Mouse (Mus musculus): ENCODE measurements around the gene Galnt9. TPM values are rescaled to one million over a fixed set of nuclear protein-coding genes. Genes with fewer than 3 reads are reported as not detected.
A peak's percentile ranks its signal among the peaks of the same experiment; 100 is the strongest.

Gene Galnt9
- not detected for total RNA-seq (2022)

- no peak for DNase-seq (ENCODE audit: low spot score in 2 of 2)
These were observed at the start of gene Galnt9 for GRCm38 (mm10) chr5:110543951-110544690. Gene Galnt9, plus strand, starts transcription at chr5:110544355.

DNA sequence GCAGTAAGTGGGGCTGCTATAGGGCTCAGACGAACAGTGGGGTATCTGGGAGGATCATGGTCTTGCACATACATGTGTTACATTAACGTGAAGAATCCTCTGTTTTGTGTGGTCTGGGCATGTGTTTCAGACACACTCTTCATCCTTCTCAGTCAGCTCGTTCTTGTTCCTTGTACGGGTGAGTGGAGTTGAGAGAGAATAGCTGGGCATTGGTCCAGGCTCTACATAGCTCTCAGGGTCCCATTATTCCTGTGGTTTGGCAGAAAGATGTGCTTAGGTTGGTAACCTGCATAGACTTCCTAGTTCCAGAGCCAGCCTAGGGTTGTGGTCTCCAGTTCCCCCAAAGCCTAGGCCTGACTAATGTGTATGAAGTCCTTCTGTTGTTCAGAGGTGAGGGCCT, 49.8 kb upstream of the Galnt9 start:
- DNase-seq (ENCODE audit: low spot score in 2 of 2), result no peak

GRCm38 (mm10) chr5:110495051-110495450, 49.1 kb upstream of the Galnt9 start:
- no peak for DNase-seq (ENCODE audit: low spot score in 2 of 2)

GRCm38 (mm10) chr5:110497556-110497955, 46.6 kb upstream of the Galnt9 start:
- peak; percentile 10 to 13 for DNase-seq (ENCODE audit: low spot score in 2 of 2)

- DNase-seq (ENCODE audit: low spot score in 2 of 2), result no peak
These were observed 46.1 kb upstream of the Galnt9 start for GRCm38 (mm10) chr5:110498071-110498470.

DNA sequence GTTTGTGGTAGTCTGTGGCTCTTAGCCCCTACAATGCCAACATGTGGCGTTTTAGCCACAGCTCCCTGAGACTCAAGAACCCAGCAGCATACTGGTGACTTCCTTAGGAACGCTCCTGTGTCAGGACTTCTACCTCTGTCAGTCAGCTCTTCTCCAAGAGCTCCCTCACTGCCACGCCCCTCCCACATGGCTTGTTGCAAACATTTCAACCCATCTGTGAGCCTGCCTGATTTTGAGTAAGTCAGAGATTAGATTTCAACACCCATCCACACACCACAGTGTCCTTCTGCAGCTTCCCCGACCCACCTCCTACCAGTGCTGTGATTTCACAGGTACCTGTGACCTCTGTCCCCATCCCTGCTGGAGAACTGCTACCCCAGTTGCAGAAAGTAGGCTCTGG, 43.9 kb upstream of the Galnt9 start:
- DNase-seq (ENCODE audit: low spot score in 2 of 2), result no peak

DNA sequence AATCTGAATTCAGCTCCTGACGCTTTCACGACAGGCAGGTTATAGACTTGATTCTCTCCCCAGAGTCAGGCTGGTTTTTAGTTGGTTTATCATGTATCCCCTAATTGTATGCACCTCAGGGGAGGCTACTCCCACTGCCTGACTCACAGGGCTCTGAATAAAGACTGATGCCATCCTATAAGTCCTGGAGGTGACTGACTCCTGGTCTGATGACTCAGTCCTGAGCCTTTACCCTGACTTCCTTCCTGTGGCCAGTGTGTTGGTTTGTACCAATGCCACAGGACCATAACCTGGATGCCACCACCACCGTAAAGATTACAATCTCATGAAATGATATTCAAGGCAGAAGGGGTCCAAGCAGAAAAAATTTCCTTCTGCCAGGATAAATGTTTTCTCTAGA, 40.8 kb upstream of the Galnt9 start:
- DNase-seq (ENCODE audit: low spot score in 2 of 2), result no peak

DNA sequence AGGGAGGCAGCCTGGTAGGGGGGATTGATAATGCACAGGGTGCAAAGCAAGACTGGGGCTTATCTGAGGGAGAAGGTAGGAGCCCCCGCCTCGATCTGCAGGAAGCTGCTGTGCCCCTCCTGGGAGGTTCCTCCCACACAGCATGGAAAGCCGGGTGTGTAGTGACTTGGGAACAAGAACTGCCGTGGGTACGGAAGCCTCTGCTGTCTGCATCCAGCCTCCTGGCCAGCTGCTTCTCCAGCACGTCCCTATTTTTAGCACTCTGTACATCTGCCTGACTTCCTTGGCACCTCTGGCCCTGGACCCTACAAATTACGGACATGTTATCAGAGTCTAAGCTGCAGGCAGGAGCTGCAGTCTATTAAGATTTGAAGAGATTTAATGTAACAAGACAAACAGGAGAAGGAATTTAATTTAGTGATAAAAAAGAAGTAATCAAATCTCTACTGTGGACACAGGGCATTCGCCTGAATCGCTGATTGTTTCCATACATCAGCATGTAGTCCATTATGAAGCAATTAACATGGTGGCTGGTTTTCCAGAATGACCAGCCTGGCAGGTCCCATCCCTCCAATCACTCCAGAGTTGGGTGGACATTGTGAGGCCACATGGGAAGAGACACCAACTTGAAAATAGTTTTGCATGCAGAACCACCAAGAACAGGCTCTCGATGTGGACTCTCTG, 38.4 kb upstream of the Galnt9 start:
- no peak for DNase-seq (ENCODE audit: low spot score in 2 of 2)

DNA sequence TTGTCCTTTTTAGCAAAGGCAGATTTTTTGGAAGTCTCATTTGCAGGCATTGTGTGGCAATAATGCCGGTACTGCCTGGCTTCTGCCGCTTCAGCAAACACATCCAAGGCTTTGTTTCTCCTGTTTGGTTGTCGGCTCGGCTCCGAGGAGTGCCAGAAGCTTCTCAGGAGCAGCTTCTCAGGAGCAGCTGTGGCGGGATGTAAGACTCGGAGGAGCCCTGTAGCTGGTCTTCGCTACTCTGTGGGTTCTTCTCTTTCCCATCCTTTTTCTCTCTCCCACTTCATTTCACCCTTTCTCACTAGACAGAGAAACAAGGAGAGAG, 37.9 kb upstream of the Galnt9 start:
- DNase-seq (ENCODE audit: low spot score in 2 of 2), result no peak

DNA sequence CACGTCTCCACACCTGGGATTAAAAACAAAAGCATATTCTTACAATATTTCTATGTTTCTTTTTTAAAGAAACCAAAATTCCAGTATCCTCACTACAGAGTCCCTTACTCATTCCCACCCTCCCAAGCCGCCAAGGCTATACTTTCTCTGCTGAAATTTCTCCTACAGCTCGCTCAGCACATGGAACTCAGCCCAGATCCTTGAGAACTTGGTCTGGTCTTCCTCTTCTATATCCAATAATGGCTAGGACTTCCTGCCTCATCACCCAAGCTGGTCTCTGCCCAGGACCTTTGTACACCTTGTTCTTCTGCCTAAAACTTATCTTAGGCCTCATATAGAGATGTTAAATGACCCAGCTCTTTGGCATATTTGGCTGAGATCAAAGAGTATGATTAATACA, 37.3 kb upstream of the Galnt9 start:
- DNase-seq (ENCODE audit: low spot score in 2 of 2), result no peak

GRCm38 (mm10) chr5:110507943-110508342, 36.2 kb upstream of the Galnt9 start:
- no peak for DNase-seq (ENCODE audit: low spot score in 2 of 2)

- DNase-seq (ENCODE audit: low spot score in 2 of 2), result no peak
These were observed 33.8 kb upstream of the Galnt9 start for GRCm38 (mm10) chr5:110510357-110510756.

DNA sequence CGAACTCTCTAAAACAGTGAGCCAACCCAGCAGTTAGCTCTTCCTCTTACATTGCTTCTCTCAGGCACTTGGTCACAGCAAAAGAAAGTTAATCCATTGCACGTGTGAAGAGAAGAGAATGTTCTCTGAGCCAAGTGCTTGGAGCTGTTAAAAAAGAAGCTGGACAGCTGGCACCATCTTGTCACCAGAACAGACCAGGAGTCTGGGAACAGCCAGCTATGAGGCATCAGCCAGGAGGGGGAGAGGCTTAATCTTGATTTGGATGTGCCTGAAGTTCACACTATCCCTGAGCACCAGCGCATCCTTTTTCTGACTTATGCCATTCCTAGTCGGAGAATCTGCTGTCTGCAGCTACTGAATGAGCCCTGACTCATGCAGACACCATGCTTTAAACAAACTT, 30.4 kb upstream of the Galnt9 start:
- DNase-seq (ENCODE audit: low spot score in 2 of 2), result no peak

- DNase-seq (ENCODE audit: low spot score in 2 of 2), result no peak
These were observed 29.5 kb upstream of the Galnt9 start for GRCm38 (mm10) chr5:110514694-110515093.

GRCm38 (mm10) chr5:110516390-110516789, 27.8 kb upstream of the Galnt9 start:
- no peak for DNase-seq (ENCODE audit: low spot score in 2 of 2)

DNA sequence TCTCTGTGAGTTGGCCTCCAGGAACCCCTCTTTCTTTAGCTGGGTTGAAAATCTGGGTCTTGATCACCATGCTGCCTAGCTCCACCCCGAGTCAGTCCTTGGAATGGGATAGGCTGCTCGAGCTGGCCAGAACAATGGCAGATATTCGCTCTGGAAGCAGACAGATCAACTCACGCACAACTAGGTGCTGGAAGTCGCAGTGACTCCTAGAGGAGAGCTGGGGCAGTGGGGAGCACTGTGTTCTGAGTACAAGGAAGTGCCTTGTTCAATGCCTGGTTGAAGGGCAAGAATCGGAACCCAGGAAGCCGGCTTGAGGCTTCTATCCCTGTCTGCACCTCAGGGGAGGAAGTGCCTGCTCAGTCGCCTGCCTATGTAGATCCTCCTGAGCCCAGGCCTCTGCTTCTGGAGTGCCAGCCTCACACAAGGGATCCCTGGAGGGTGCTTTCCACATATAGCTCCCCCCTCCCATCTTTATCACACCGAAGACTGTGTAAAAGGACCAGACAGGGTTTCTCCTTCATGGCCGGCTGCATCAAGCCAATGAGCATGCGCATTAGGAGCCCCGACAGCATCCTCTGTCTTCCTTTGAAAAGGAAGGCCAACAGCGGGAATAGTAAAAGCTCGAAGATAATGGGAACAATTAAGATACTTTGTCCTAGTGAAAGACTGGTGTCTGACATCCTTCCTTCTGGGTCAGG, 25.9 kb upstream of the Galnt9 start:
- DNase-seq (ENCODE audit: low spot score in 2 of 2), result no peak

DNA sequence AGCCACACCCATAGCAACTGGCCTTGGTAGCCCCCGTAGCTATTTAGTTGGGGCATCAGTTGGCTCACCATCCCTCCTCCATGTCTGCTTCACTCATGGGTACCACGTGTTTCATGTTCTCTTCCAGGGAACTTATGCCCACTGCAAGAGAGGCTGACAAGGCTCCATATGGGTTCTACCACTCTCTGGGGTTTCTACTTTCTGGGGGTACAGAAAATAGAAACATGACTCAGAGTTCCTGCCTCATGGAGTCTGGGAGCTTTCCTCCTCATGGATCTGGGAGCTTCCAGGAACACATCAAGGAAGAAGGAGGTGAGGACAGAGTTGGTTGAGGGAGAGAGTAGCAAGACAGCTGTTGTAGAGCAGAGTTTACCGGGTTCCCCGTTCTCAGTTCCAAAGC, 23.2 kb upstream of the Galnt9 start:
- no peak for DNase-seq (ENCODE audit: low spot score in 2 of 2)

- DNase-seq (ENCODE audit: low spot score in 2 of 2), result no peak
These were observed 22.3 kb upstream of the Galnt9 start for GRCm38 (mm10) chr5:110521822-110522221.

- no peak for DNase-seq (ENCODE audit: low spot score in 2 of 2)
These were observed 20.9 kb upstream of the Galnt9 start for GRCm38 (mm10) chr5:110523296-110523695.

DNA sequence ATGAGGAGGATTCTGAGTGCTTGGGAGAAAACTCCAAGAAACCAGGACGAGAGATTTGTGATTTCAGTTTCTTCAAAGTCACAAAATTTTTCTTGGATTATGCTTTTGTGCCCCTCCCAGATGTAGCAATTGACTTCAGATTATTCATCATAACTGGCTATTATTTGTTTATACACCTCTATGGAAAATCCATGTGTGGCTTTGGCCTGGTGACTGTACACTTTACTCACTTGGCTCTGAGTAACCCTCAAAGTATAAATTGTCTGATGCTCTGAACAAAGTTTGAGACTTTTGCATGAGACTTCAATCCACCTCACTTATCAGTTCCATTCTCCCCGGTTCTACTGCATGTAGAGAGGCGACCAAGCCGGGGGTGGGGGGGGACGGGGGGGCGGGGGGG, 18.5 kb upstream of the Galnt9 start:
- no peak for DNase-seq (ENCODE audit: low spot score in 2 of 2)

DNA sequence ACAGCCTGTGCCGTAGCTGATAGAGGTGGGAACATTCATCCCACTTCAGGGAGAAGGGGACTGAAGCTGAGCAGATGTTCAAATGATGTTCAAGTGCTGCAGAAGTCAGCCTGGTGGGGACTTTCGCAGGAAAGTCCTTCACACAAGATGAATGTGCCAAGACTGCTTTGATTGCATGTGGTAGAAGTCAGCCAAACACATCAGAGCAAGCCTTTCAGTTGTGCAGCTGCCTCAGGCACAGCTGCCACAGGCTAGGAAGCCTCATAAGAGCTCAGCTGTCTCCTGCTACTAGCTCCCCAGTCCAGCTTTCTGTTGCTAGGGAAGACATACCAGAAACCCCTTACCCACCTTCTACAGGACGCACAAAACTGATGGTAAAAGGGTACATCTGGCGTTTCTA, 17.6 kb upstream of the Galnt9 start:
- DNase-seq (ENCODE audit: low spot score in 2 of 2), result no peak

GRCm38 (mm10) chr5:110531091-110531490, 13.1 kb upstream of the Galnt9 start:
- no peak for DNase-seq (ENCODE audit: low spot score in 2 of 2)

GRCm38 (mm10) chr5:110534402-110534801, 9.8 kb upstream of the Galnt9 start:
- DNase-seq (ENCODE audit: low spot score in 2 of 2), result no peak
